Mouse (Mus musculus) hindbrain, embryonic 14.5 days (tissue): ENCODE data around the gene Cand2. TPM values are rescaled to one million over a fixed set of nuclear protein-coding genes. Genes with fewer than 3 reads are reported as not detected.

Experiments used
- ATAC-seq: fragments of 200-750 bp; cut with Nextera tagmentation; 2 replicates; pipeline ENCODE4 v1.8.0; 2017; ENCODE audit warnings: moderate number of reproducible peaks, mild to moderate bottlenecking, moderate TSS enrichment, moderate library complexity; ENCODE audit not compliant: low FRiP score
- DNase-seq: peaks from one replicate; pipeline ENCODE4 v3.0.0-alpha.2; 2015; ENCODE audit warnings: low spot score
- H3K27ac ChIP-seq: fragments of 300-500 bp; sonication (generic); 2 replicates; pipeline ENCODE4 v1.5.1; 2014; ENCODE audit warnings: mild to moderate bottlenecking, moderate library complexity
- H3K27me3 ChIP-seq: fragments of 300-500 bp; sonication (generic); 2 replicates; pipeline ENCODE4 v1.6.1; 2014; ENCODE audit warnings: mild to moderate bottlenecking, low read length, mixed read lengths; ENCODE audit not compliant: control insufficient read depth, insufficient read depth
- H3K36me3 ChIP-seq: fragments of 300-500 bp; sonication (generic); replicated peaks from 2 replicates; pipeline ENCODE4 v1.6.1; 2014; ENCODE audit not compliant: control insufficient read depth, insufficient read depth
- H3K4me1 ChIP-seq: fragments of 300-500 bp; sonication (generic); replicated peaks from 2 replicates; pipeline ENCODE4 v1.6.1; 2014; ENCODE audit warnings: antibody characterized with exemption, low read length, mixed read lengths; ENCODE audit not compliant: control insufficient read depth, insufficient read depth
- H3K4me2 ChIP-seq: fragments of 300-500 bp; sonication (generic); replicated peaks from 2 replicates; pipeline ENCODE4 v1.6.1; 2014; ENCODE audit warnings: mild to moderate bottlenecking, moderate library complexity
- H3K4me3 ChIP-seq: fragments of 300-500 bp; sonication (generic); replicated peaks from 2 replicates; pipeline ENCODE4 v1.5.1; 2014; ENCODE audit warnings: mild to moderate bottlenecking, low read length
- H3K9ac ChIP-seq: fragments of 300-500 bp; sonication (generic); 2 replicates; pipeline ENCODE4 v1.6.1; 2014
- H3K9me3 ChIP-seq: fragments of 300-500 bp; sonication (generic); 2 replicates; pipeline ENCODE4 v1.6.1; 2016; ENCODE audit warnings: low read length; ENCODE audit not compliant: control insufficient read depth
- WGBS: fragments of 180-500 bp; shearing (Covaris S2); extraction: QIAGEN DNeasy Blood & Tissue Kit; methylation state at CpG from one replicate; pipeline ENCODE4 v1.1.7; 2014; 5-methylcytosine and 5-hydroxymethylcytosine counted together
- polyA plus RNA-seq: library from polyadenylated mRNA; unstranded; fragments of >200 nt; fragmentation: Nextera tagmentation; extraction: Ambion mirVana; gene quantifications from 2 replicates; pipeline ENCODE4 v1.2.1, GENCODE M21; 2014

The Cand2 gene
- polyA plus RNA-seq, 1 experiment from 2014 or later, result 11.1 TPM

- WGBS, result 86% methylated on average over 34 of the region's 34 CpGs
- DNase-seq (no peak), ATAC-seq (no peak)
- Histone ChIP-seq H3K4me1 (no peaks in the 10 kb centered on the region), H3K4me3 (no peak overlapping the region), H3K4me2 (no peak overlapping the region), H3K27ac (no peak overlapping the region), H3K27me3 (no peaks in the 10 kb centered on the region), H3K36me3 (peaks cover 95% of the 10 kb centered on the region), H3K9me3 (no peaks in the 10 kb centered on the region), H3K9ac (no peak overlapping the region)
Measured at GRCm38 (mm10) chr6:115791842-115792686, 17.7 kb downstream of the Cand2 start.

GRCm38 (mm10) chr6:115792691-115793215 lies 18.4 kb downstream of the Cand2 start:
- Histone ChIP-seq H3K27ac (no peak overlapping the region), H3K4me2 (no peak overlapping the region), H3K4me3 (no peak overlapping the region), H3K9ac (no peak overlapping the region), H3K27me3 (no peaks in the 10 kb centered on the region), H3K4me1 (no peaks in the 10 kb centered on the region), H3K36me3 (peaks cover 96% of the 10 kb centered on the region), H3K9me3 (no peaks in the 10 kb centered on the region)
- ATAC-seq (no peak), DNase-seq (no peak)
- WGBS, result 87% methylated on average over 21 of the region's 21 CpGs

GRCm38 (mm10) chr6:115801811-115802210 lies 27.5 kb downstream of the Cand2 start:
- WGBS, result 93% methylated on average over 3 of the region's 3 CpGs
- ATAC-seq, result no peak
- peaks cover 100% of the 10 kb centered on the region for H3K36me3 ChIP-seq

GRCm38 (mm10) chr6:115803541-115804382 lies 29.4 kb downstream of the Cand2 start:
- no peaks in the 10 kb centered on the region for H3K9me3 ChIP-seq
- H3K27me3 ChIP-seq, result no peaks in the 10 kb centered on the region
- H3K9ac ChIP-seq, result no peak overlapping the region
- H3K36me3 ChIP-seq, result peaks cover 86% of the 10 kb centered on the region
- peaks cover 21% of the 10 kb centered on the region for H3K4me1 ChIP-seq
- H3K4me2 ChIP-seq, result no peak overlapping the region
- no peak overlapping the region for H3K4me3 ChIP-seq
- no peak; the same call in 1 of the 2 replicates for ATAC-seq
- no peak overlapping the region for H3K27ac ChIP-seq
- peak; percentile 69 for DNase-seq
- WGBS, result 45% methylated on average over 16 of the region's 16 CpGs

More at GRCm38 (mm10) chr6:115801811-115802210, 27.5 kb downstream of the Cand2 start:
- Histone ChIP-seq H3K4me1 (peaks cover 13% of the 10 kb centered on the region), H3K9ac (no peak overlapping the region), H3K27me3 (no peaks in the 10 kb centered on the region), H3K9me3 (no peaks in the 10 kb centered on the region), H3K4me2 (no peak overlapping the region), H3K27ac (no peak overlapping the region), H3K4me3 (no peak overlapping the region)
- DNase-seq, result no peak

GRCm38 (mm10) chr6:115804432-115805192 lies 30.3 kb downstream of the Cand2 start:
- Histone ChIP-seq H3K4me1 (peaks cover 21% of the 10 kb centered on the region), H3K9ac (no peak overlapping the region), H3K4me3 (no peak overlapping the region), H3K36me3 (peaks cover 77% of the 10 kb centered on the region), H3K9me3 (no peaks in the 10 kb centered on the region), H3K27me3 (no peaks in the 10 kb centered on the region), H3K4me2 (no peak overlapping the region), H3K27ac (no peak overlapping the region)
- DNase-seq (no peak), ATAC-seq (no peak)
- 71% methylated on average over 10 of the region's 10 CpGs for WGBS

- 4% methylated on average over 15 of the region's 15 CpGs for WGBS
- no peak for ATAC-seq
- no peaks in the 10 kb centered on the region for H3K9me3 ChIP-seq
- H3K4me1 ChIP-seq, result peaks cover 21% of the 10 kb centered on the region
- H3K27me3 ChIP-seq, result no peaks in the 10 kb centered on the region
- peak overlapping the region; percentile 94 for H3K27ac ChIP-seq
- peak overlapping the region; percentile 99 for H3K9ac ChIP-seq
- peak overlapping the region; percentile 94 for H3K4me3 ChIP-seq
- H3K36me3 ChIP-seq, result peaks cover 47% of the 10 kb centered on the region
- H3K4me2 ChIP-seq, result peak overlapping the region; percentile 84
- DNase-seq, result no peak
Measured at GRCm38 (mm10) chr6:115807464-115808195, 33.3 kb downstream of the Cand2 start.

- under 1% methylated on average over 22 of the region's 22 CpGs for WGBS
- H3K27me3 ChIP-seq, result no peaks in the 10 kb centered on the region
- peak overlapping the region; percentile 94 for H3K4me3 ChIP-seq
- peak overlapping the region; percentile 94 for H3K27ac ChIP-seq
- H3K36me3 ChIP-seq, result peaks cover 42% of the 10 kb centered on the region
- DNase-seq (no peak), ATAC-seq (no peak)
- peak overlapping the region; percentile 84 for H3K4me2 ChIP-seq
- H3K9ac ChIP-seq, result peak overlapping the region; percentile 99
- H3K4me1 ChIP-seq, result peaks cover 21% of the 10 kb centered on the region
- H3K9me3 ChIP-seq, result no peaks in the 10 kb centered on the region
Measured at GRCm38 (mm10) chr6:115808196-115808487, 33.8 kb downstream of the Cand2 start.

- peak; percentile 92 for DNase-seq
- 1% methylated on average over 47 of the region's 47 CpGs for WGBS
- Histone ChIP-seq H3K4me1 (peaks cover 21% of the 10 kb centered on the region), H3K9me3 (no peaks in the 10 kb centered on the region), H3K9ac (peak within 1 kb of the TSS; percentile 99), H3K4me2 (peak within 1 kb of the TSS; percentile 84), H3K36me3 (peaks cover 37% of the 10 kb centered on the region), H3K27ac (peak within 1 kb of the TSS; percentile 94), H3K4me3 (peak within 1 kb of the TSS; percentile 94), H3K27me3 (no peaks in the 10 kb centered on the region)
- ATAC-seq, result peak; percentile 86
Measured at GRCm38 (mm10) chr6:115808488-115809231, 34.3 kb downstream of the Cand2 start, which contains the start of gene Rpl32. Rpl32 (minus strand) TSS chr6:115808747.
